Mouse (Mus musculus): ENCODE measurements around the gene Gpr45. TPM values are rescaled to one million over a fixed set of nuclear protein-coding genes. Genes with fewer than 3 reads are reported as not detected.

Gene Gpr45
- polyA plus RNA-seq (2012; fragmentation: generic; extraction: Trizol) = not detected

DNA sequence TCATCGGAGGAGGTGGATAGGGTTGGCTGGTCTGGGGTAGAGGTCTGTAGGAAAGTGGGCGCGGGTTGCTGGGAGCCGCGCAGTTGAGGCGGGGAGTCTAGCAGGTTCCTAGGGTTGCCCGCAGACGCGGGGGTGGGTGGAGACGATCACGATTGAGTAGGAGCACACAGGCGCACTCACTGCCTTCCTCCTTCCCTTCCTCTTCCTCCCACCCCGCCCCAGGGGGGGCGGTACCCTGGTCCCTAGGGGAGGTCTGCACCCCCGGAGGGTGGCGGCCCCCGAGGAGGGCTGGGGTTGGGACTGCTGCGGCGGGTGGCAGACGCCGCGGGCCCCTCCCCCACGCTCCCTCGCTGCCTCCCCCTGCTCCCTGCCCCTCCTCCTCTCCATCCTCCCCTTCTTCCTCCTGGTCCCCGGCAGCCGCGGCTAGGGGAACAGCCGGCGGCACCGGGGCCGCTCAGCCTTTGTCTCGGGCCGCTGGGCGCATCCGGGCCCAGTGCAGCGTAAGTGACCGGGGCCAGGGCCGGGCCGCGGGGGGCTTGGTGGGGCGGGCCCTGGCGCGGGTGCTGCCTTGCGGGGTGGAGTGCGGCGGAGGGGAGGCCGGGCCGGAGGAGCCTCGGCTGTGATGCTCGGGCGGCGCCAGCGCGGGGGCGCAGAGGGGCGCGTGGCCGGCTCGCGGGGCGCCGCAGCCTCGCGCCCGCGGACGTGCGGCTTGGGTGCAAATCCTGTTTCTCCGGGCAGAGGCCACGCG lies at the start of gene Gpr45:
Gpr45 (plus strand) TSS at position 139 of the 748 bp plus-strand sequence.

Other genes starting within 250 kb of the Gpr45 start
- gene Mrps9, start 101.6 kb upstream of the Gpr45 start, polyA plus RNA-seq (2012; fragmentation: generic; extraction: Trizol) = 10 to 100 TPM; 13.1 to 33.1 TPM
- gene Tgfbrap1, start 145.8 kb downstream of the Gpr45 start, polyA plus RNA-seq (2012; fragmentation: generic; extraction: Trizol) = 1 to 10 TPM; 2.3 to 8.4 TPM
- 1 to 10 TPM in 1 of 2 experiments, under 1 TPM in 1; 0.48 to 6.5 TPM for gene AI597479, start 145.8 kb downstream of the Gpr45 start, polyA plus RNA-seq (2012; fragmentation: generic; extraction: Trizol)
- 100 to 1,000 TPM in 1 of 2 experiments, 10 to 100 TPM in 1; 28.4 to 106 TPM for gene Fhl2, start 244.1 kb downstream of the Gpr45 start, polyA plus RNA-seq (2012; fragmentation: generic; extraction: Trizol)

All from C3H10T1/2 (cell line).